Mouse (Mus musculus) erythroblast, embryonic 14.5 days (primary cell): ENCODE measurements at regions not wholly inside any gene's neighbourhood (a gene's known extent, or its start where the extent isn't known, plus 50 kb on each side); places are given as distances from the start of the nearest gene placed in this dataset.

Experiments
- H3K27me3 ChIP-seq: 2 replicates; pipeline ENCODE4 v1.6.1; 2012; ENCODE audit warnings: inconsistent platforms; ENCODE audit not compliant: control insufficient read depth
- H3K36me3 ChIP-seq: 2 replicates; pipeline ENCODE4 v1.6.1; 2012; ENCODE audit warnings: mild to moderate bottlenecking, inconsistent platforms; ENCODE audit not compliant: control insufficient read depth
- H3K4me1 ChIP-seq: 2 replicates; pipeline ENCODE4 v1.6.1; 2012; ENCODE audit warnings: inconsistent platforms; ENCODE audit not compliant: control insufficient read depth
- H3K4me3 ChIP-seq: replicated peaks from 2 replicates; pipeline ENCODE3; 2012; ENCODE audit warnings: moderate library complexity, mild to moderate bottlenecking, inconsistent platforms
- H3K9me3 ChIP-seq: 2 replicates; pipeline ENCODE4 v1.6.1; 2012; ENCODE audit warnings: low read length, inconsistent platforms, mixed read lengths; ENCODE audit not compliant: control insufficient read depth
- GATA1 ChIP-seq: IDR thresholded peaks from 2 replicates; pipeline ENCODE4 v1.6.1; 2012; ENCODE audit warnings: low read length, inconsistent platforms, mixed read lengths
- TAL1 ChIP-seq: IDR thresholded peaks from 3 replicates; pipeline ENCODE4 v1.6.1; 2012; ENCODE audit warnings: low read length, inconsistent platforms, mixed read lengths

DNA sequence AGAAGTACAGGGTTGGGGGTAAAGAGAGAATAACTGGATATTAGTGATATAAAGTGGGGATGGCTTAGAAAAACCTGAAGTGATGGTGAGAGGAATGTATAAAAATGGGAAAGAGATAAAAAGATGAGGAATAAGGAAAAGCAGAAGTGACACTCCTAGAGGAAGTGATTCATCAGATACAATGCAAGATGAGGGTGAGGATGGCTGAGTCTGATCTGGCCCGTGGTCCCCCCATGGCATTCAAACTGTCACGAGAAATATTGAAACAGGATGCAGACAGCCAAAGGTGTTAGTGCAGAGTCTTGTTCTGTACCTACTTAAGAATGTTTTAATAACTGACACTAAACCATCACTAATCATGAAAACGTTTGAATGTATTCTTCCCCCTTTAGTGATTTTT lies 56.2 kb upstream of the Kitl start:
- Histone ChIP-seq H3K4me3 (no peak overlapping the region), H3K9me3 (no peaks in the 10 kb centered on the region), H3K4me1 (no peaks in the 10 kb centered on the region), H3K36me3 (no peaks in the 10 kb centered on the region), H3K27me3 (no peaks in the 10 kb centered on the region)
- TF ChIP-seq GATA1 (no peak), TAL1 (no peak)

DNA sequence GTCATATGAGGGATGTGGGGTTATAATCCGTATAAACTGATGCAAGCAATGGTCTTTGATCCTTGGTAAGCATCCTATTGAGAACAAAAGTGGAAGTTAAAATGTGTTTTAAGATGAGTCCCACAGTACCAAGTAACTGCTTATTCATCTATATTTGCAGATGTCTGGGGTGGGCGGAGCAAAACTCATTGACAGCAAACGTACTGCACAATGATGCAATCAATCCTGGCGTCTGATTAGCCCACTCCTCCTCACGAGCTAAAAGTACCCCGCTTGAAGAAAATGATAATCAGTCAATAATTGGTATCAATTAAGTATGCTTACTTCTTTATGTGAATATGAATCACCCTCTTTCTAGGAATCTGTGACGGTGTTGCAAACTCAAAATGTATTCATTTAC lies 62.9 kb upstream of the Kitl start:
- H3K9me3 ChIP-seq, result no peaks in the 10 kb centered on the region
- TF ChIP-seq GATA1 (no peak), TAL1 (no peak)
- no peaks in the 10 kb centered on the region for H3K4me1 ChIP-seq
- H3K4me3 ChIP-seq, result no peak overlapping the region
- no peaks in the 10 kb centered on the region for H3K27me3 ChIP-seq
- H3K36me3 ChIP-seq, result no peaks in the 10 kb centered on the region

DNA sequence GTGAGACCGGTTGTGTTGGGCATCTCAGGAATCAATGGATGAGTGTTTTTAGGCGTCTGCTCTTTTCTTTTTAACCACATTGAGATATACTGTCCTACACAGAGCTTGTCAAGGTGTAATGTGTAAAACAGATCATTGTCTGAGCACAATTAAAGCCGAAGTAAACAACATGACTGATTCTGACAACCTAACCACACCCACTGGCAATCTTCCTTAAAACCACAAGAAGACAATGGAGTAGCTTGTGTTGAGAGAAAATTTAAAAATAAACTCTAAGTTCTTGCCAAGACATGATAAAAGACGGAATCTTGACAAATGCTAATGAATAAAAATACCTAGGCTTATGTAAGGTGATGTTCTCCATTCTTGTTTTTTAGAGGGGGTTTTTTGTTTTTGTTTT lies 63.7 kb upstream of the Kitl start:
- Histone ChIP-seq H3K9me3 (peaks cover 2% of the 10 kb centered on the region; the same call in 1 of the 2 replicates), H3K4me3 (no peak overlapping the region), H3K4me1 (no peaks in the 10 kb centered on the region), H3K27me3 (no peaks in the 10 kb centered on the region), H3K36me3 (no peaks in the 10 kb centered on the region)
- TF ChIP-seq TAL1 (no peak), GATA1 (no peak)

DNA sequence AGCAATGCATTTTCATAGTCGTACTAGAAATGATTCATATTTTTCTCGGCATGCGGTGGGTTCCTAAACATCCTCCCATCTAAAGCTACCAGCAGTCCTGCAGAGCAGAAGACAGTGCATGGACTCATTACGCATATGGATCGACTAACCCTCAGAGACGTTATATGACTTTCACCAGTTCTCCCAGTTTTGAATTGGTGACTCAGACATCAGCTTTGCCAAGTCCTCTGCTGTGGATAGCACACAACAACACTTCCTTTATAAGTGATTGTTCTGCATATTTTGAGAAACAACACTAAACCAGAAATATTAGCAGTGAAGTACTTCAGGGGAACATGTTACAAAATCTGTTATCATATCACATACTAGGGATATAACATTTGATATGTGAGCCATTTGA lies 64.1 kb upstream of the Kitl start:
- no peaks in the 10 kb centered on the region for H3K27me3 ChIP-seq
- TF ChIP-seq GATA1 (no peak), TAL1 (no peak)
- no peaks in the 10 kb centered on the region for H3K4me1 ChIP-seq
- H3K4me3 ChIP-seq, result no peak overlapping the region
- peaks cover 2% of the 10 kb centered on the region; the same call in 1 of the 2 replicates for H3K9me3 ChIP-seq
- no peaks in the 10 kb centered on the region for H3K36me3 ChIP-seq

DNA sequence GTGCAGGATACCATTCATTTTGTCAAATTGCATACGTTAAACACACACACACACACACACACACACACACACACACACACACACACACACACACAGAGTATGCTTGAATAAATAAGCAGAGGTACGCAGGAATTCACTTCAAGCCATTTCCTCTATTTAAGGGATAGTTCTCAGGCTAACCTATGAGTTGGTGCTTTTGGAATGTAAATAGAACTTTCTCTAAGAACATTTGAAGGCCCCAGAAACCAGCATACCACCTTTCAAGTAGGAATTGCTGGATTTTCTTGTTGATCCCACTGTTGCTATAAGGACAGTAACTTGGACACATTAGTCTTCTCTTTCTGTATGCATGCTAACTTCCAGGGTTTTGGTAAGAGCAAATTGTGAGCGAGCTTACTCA lies 66.7 kb upstream of the Kitl start:
- Histone ChIP-seq H3K4me3 (no peak overlapping the region), H3K36me3 (no peaks in the 10 kb centered on the region), H3K4me1 (no peaks in the 10 kb centered on the region), H3K27me3 (no peaks in the 10 kb centered on the region), H3K9me3 (peaks cover 4% of the 10 kb centered on the region)
- TF ChIP-seq GATA1, result no peak
- no peak for TF ChIP-seq TAL1

DNA sequence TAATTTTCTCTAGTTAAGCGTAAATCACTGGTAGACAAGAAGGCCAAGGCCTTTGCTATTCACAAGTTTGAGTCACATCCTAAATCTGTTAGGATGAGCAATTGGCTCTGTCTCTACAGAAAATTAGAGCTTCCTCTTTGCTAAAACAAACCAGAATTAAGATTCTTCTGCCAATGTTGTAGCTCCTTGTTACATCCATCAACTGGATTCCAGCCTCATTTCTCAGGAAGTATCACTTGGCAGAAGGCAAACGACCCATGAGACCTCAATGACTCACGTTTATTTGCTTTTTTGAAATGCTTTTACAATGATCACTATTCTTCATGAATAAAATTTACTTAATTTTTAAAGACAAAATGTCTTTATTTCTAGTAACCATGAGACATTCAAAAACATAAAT lies 70.0 kb upstream of the Kitl start:
- H3K27me3 ChIP-seq, result no peaks in the 10 kb centered on the region
- TF ChIP-seq TAL1, result no peak
- TF ChIP-seq GATA1, result no peak
- H3K9me3 ChIP-seq, result peaks cover 7% of the 10 kb centered on the region
- no peaks in the 10 kb centered on the region for H3K36me3 ChIP-seq
- H3K4me3 ChIP-seq, result no peak overlapping the region
- H3K4me1 ChIP-seq, result no peaks in the 10 kb centered on the region

DNA sequence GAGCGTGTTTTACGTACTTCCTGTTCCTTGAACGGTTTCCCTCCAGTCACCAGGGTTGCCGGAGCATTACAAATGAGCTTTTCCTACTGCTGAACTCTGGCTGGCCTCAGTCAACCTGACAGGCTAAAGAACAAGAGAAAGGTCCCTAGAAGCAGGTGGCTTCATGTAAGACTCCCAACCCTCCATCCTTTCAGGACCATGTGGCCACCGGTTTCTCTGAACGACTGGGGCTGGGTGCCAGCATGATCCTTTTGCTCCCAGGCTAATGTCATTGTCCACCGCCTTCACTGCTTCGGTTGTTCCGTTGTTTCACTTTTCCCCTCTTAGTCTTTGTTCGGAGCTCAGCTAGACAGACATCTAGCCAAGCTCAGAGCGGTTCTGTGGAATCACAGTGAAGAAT lies 73.8 kb upstream of the Kitl start:
- Histone ChIP-seq H3K4me3 (no peak overlapping the region), H3K27me3 (no peaks in the 10 kb centered on the region), H3K9me3 (peaks cover 5% of the 10 kb centered on the region), H3K4me1 (no peaks in the 10 kb centered on the region), H3K36me3 (no peaks in the 10 kb centered on the region)
- TF ChIP-seq TAL1, result no peak
- no peak for TF ChIP-seq GATA1

DNA sequence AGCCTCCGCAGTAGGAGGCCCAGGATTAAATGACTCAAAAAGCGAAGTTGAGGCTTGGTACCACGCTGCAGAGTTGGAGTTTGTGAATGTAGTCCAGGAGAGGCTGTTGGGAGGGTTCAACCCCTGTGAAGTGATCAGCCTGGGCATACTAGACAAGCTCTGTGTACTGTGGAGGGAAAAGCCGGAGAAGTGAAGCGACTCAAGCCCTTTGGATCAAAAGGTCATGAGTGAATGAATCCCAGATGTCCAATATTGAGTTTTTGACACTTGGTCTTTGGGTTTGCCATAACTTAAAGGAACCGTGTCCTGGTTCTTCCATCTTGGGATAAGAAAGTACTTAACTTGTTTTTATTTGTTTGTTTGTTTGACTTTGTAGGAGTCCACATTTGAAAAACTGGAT lies 76.5 kb upstream of the Kitl start:
- H3K27me3 ChIP-seq, result no peaks in the 10 kb centered on the region
- no peak for TF ChIP-seq GATA1
- TF ChIP-seq TAL1, result no peak
- peaks cover 4% of the 10 kb centered on the region for H3K9me3 ChIP-seq

DNA sequence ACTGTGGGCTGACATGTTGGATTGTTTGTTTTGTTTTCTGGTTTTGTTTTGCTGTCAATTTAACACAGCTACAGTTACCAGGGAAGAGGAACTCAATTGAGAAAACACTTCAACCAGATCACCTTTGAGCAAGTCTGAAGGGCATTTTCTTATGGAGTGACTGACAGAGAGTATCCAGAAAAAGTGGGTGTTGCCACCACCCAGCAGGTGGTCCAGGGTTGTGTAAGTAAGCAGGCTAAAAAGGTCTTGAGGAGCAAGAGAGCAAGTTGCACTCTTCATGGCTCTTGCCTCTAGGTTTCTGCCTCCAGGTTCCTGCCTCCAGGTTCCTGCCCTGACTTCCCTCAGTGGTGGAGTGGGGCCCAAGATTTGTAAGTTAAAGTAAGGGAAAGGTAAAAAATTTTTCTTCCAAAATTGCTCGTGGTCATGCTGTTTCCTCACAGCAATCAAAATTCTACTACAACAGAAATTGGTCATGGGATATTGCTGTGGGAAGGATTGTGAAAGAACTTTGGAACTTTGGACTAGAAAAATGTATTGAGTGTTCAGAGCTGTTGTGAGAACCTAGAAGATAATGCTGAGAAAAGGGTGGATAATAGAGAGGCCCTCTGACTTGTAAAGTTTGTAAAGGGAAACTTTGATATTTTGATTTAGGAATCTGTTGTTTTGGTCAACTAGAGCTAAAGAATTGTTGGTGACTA lies 77.4 kb upstream of the Kitl start:
- no peak for TF ChIP-seq GATA1
- no peak for TF ChIP-seq TAL1
- peaks cover 3% of the 10 kb centered on the region; the same call in 1 of the 2 replicates for H3K9me3 ChIP-seq
- no peaks in the 10 kb centered on the region for H3K4me1 ChIP-seq
- H3K36me3 ChIP-seq, result no peaks in the 10 kb centered on the region
- no peaks in the 10 kb centered on the region for H3K27me3 ChIP-seq
- H3K4me3 ChIP-seq, result no peak overlapping the region

More for the DNA sequence above, 76.5 kb upstream of the Kitl start:
- no peaks in the 10 kb centered on the region for H3K4me1 ChIP-seq
- H3K4me3 ChIP-seq, result no peak overlapping the region
- no peaks in the 10 kb centered on the region for H3K36me3 ChIP-seq

DNA sequence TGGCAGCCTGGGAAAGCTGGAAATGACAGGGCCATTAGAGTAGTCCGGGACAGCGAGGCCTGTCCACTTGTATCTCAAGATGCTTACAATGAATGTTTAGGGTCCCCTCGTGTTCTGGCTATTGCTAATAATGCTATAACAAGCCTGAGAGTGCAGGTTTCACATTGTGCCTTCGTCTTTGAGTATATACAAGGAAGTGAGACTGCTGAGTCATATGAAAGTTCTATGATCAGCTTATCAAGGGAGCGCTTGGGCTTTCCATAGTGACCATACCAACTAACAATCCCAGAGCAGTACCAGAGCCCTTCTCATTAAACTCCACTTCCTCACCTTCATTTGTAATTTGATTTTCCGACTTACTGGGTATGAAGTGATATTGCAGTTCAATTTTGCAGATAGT lies 86.2 kb upstream of the Kitl start:
- Histone ChIP-seq H3K9me3 (peaks cover 7% of the 10 kb centered on the region; the same call in 1 of the 2 replicates), H3K4me1 (no peaks in the 10 kb centered on the region), H3K36me3 (no peaks in the 10 kb centered on the region), H3K4me3 (no peak overlapping the region), H3K27me3 (no peaks in the 10 kb centered on the region)
- no peak for TF ChIP-seq GATA1
- TF ChIP-seq TAL1, result no peak
